Mouse (Mus musculus) liver, embryonic 11.5 days (tissue): ENCODE measurements at regions not wholly inside any gene's neighbourhood (a gene's known extent, or its start where the extent isn't known, plus 50 kb on each side); places are given as distances from the start of the nearest gene placed in this dataset.

ENCODE experiments used
- ATAC-seq: fragments of 200-750 bp; cut with Nextera tagmentation; replicated peaks from 2 replicates; pipeline ENCODE4 v1.8.0; 2017; ENCODE audit warnings: moderate number of reproducible peaks, mild to moderate bottlenecking, moderate TSS enrichment, moderate library complexity; ENCODE audit not compliant: low FRiP score
- DNase-seq: peaks from one replicate; pipeline ENCODE4 v3.0.0-alpha.2; 2017; ENCODE audit warnings: low spot score
- H3K27ac ChIP-seq: fragments of 300-500 bp; sonication (generic); 2 replicates; pipeline ENCODE4 v1.5.1; 2014; ENCODE audit warnings: mild to moderate bottlenecking, low read depth, low read length, control low read depth
- H3K27me3 ChIP-seq: fragments of 300-500 bp; sonication (generic); replicated peaks from 2 replicates; pipeline ENCODE4 v1.6.1; 2014; ENCODE audit warnings: low read length, mixed read lengths; ENCODE audit not compliant: control insufficient read depth, insufficient read depth
- H3K36me3 ChIP-seq: fragments of 300-500 bp; sonication (generic); 2 replicates; pipeline ENCODE4 v1.6.1; 2014; ENCODE audit warnings: mild to moderate bottlenecking, low read length, moderate library complexity, mixed read lengths; ENCODE audit not compliant: control insufficient read depth, insufficient read depth
- H3K4me1 ChIP-seq: fragments of 300-500 bp; sonication (generic); replicated peaks from 2 replicates; pipeline ENCODE4 v1.6.1; 2014; ENCODE audit warnings: low read length, mixed read lengths; ENCODE audit not compliant: control insufficient read depth, insufficient read depth
- H3K4me2 ChIP-seq: fragments of 300-500 bp; sonication (generic); 2 replicates; pipeline ENCODE4 v1.6.1; 2014; ENCODE audit warnings: mild to moderate bottlenecking, control low read depth, moderate library complexity
- H3K4me3 ChIP-seq: fragments of 300-500 bp; sonication (generic); 2 replicates; pipeline ENCODE4 v1.5.1; 2014; ENCODE audit warnings: low read depth, low read length, control low read depth
- H3K9ac ChIP-seq: fragments of 300-500 bp; sonication (generic); 2 replicates; pipeline ENCODE4 v1.6.1; 2014; ENCODE audit warnings: low read depth, low read length, control low read depth
- H3K9me3 ChIP-seq: fragments of 300-500 bp; sonication (generic); 2 replicates; pipeline ENCODE4 v1.6.1; 2016; ENCODE audit warnings: low read length, inconsistent platforms, mixed read lengths; ENCODE audit not compliant: control insufficient read depth
- WGBS: fragments of 180-500 bp; shearing (Covaris S2); extraction: QIAGEN DNeasy Blood & Tissue Kit; methylation state at CpG from one replicate; pipeline ENCODE4 v1.1.7; 2014; 5-methylcytosine and 5-hydroxymethylcytosine counted together

DNA sequence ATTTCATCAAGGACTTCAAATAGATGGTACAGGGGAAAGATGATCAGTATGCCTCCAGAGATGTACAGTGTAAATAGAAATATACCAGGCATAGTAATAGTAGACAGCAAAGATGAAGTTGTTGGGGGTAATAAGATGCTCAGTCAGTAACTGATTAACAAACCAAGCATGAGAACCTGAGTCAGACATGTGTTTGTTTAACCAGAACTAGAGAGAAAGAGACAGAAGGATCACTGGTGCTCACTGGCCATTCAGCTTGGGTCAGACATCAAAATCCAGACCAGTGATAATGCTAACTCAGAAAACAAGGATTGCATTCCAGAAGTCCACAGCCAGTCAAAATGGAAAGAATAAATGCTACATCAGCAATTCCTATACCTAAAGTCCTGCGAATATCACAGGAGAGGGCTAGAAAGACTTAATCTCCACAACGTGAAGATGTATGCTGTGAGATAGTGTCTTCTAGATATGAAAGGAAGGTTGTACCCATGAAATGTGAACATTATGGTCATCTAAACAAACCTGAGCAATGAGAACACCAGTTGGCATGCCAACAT is 320.6 kb upstream of the Gm10306 start:
- ATAC-seq (no peak), DNase-seq (no peak)
- 84% methylated on average over 2 of the region's 2 CpGs for WGBS
- H3K27me3 ChIP-seq = no peaks in the 10 kb centered on the region
- no peak overlapping the region for H3K4me2 ChIP-seq
- H3K4me1 ChIP-seq = no peaks in the 10 kb centered on the region
- no peak overlapping the region for H3K27ac ChIP-seq
- H3K36me3 ChIP-seq = no peaks in the 10 kb centered on the region
- no peak overlapping the region for H3K4me3 ChIP-seq
- H3K9ac ChIP-seq = no peak overlapping the region
- no peaks in the 10 kb centered on the region for H3K9me3 ChIP-seq

DNA sequence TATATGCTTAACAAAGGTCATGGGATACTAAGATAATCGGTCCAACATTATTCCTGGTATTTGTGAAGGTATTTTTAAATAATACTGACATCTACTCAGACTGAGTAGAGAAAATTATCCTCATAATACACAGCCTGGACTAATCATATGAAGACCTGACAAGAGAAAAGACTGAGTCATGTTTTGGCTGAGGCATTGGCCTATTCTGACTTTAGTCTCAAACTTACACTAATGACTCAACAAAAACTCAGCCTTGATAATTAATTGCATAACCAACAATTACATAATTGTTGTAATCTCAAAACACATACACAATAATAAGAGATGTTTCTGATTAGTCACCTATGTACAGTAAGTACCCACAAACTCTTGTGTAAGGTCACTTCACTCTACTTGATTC is 300.3 kb upstream of the Gm10306 start:
- Histone ChIP-seq H3K9ac (no peak overlapping the region), H3K4me3 (no peak overlapping the region), H3K9me3 (no peaks in the 10 kb centered on the region), H3K36me3 (no peaks in the 10 kb centered on the region), H3K27ac (no peak overlapping the region), H3K27me3 (no peaks in the 10 kb centered on the region), H3K4me1 (no peaks in the 10 kb centered on the region), H3K4me2 (no peak overlapping the region)
- ATAC-seq = no peak
- 89% methylated on average over 1 of the region's 1 CpGs for WGBS
- DNase-seq = no peak

- no peak for DNase-seq
- H3K4me2 ChIP-seq = no peak overlapping the region
- H3K9ac ChIP-seq = no peak overlapping the region
- ATAC-seq = no peak
- no peaks in the 10 kb centered on the region for H3K36me3 ChIP-seq
- no peaks in the 10 kb centered on the region for H3K9me3 ChIP-seq
- no peaks in the 10 kb centered on the region for H3K27me3 ChIP-seq
- no peak overlapping the region for H3K4me3 ChIP-seq
- no peak overlapping the region for H3K27ac ChIP-seq
- no peaks in the 10 kb centered on the region for H3K4me1 ChIP-seq
Observed at GRCm38 (mm10) chr4:94261136-94261535, 295.2 kb upstream of the Gm10306 start.

DNA sequence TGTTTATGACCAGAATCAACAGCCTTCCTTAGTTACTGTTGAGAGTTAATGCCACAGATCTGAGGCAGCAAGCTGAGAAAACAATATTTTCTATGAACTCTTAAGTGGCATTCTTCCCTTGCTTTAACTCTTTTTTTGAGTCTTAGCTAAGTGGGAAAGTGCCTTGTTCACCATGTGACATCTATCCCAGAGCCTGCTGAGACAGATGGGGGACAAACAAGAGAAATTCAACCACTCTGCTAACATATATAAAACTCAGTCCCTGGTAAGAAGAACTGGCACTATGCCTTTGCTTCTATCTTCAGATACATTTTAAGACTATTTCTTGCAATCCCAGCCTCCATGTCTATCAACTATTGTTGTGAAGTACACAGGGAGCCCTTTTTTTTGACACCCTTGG is 274.6 kb upstream of the Gm10306 start:
- Histone ChIP-seq H3K27ac (no peak overlapping the region), H3K4me3 (no peak overlapping the region), H3K9me3 (no peaks in the 10 kb centered on the region), H3K27me3 (no peaks in the 10 kb centered on the region), H3K36me3 (no peaks in the 10 kb centered on the region), H3K4me1 (no peaks in the 10 kb centered on the region), H3K4me2 (no peak overlapping the region), H3K9ac (no peak overlapping the region)
- DNase-seq (no peak), ATAC-seq (no peak)

- Histone ChIP-seq H3K27ac (no peak overlapping the region), H3K4me1 (no peaks in the 10 kb centered on the region), H3K9me3 (no peaks in the 10 kb centered on the region), H3K36me3 (no peaks in the 10 kb centered on the region), H3K4me2 (no peak overlapping the region), H3K27me3 (no peaks in the 10 kb centered on the region), H3K9ac (no peak overlapping the region), H3K4me3 (no peak overlapping the region)
- DNase-seq (no peak), ATAC-seq (no peak)
Observed at GRCm38 (mm10) chr4:94292150-94292549, 264.2 kb upstream of the Gm10306 start.

DNA sequence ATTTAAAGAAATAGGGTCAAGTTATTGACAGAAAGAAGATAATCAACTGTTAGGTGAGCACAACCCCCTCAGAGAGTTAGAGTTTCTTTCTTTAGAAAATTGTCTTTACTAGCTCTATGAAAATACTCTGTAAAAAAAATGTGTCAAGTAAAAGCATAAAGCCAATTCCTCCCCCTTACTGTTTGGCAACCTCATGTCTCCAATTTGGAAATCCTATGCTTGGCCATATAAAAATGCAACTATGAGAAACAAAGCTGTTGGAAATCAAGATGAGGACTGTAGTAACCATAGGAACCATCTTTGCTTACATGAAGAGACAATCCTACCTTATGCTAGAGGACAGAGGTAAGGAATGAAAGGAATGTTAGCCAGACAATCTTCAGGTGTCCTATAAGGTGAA is 239.0 kb upstream of the Gm10306 start:
- H3K9ac ChIP-seq = no peak overlapping the region
- ATAC-seq (no peak), DNase-seq (no peak)
- H3K27me3 ChIP-seq = no peaks in the 10 kb centered on the region
- no peaks in the 10 kb centered on the region for H3K36me3 ChIP-seq
- no peak overlapping the region for H3K4me3 ChIP-seq
- no peak overlapping the region for H3K27ac ChIP-seq
- H3K4me2 ChIP-seq = no peak overlapping the region
- H3K4me1 ChIP-seq = no peaks in the 10 kb centered on the region
- H3K9me3 ChIP-seq = no peaks in the 10 kb centered on the region

DNA sequence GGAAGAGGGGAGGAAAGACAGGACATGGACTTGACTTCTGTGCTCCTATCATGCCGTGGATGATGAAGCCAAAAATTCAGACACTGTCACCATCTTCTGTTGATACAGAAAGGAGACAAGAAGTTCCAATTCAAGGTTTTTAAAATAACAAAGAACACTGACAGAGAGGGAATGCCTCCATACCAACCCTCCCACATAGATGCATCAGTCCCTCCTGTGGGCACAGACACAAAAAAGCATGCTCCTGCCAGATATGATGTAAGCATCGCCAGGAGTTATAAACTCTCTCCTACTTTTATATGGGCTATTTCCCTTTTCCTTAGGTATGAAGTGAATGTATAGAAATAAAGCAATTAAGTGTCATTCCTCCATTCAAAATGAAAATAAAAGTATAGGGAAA is 229.6 kb upstream of the Gm10306 start:
- WGBS = 69% methylated on average over 2 of the region's 2 CpGs
- H3K36me3 ChIP-seq = no peaks in the 10 kb centered on the region
- no peak overlapping the region for H3K27ac ChIP-seq
- H3K9me3 ChIP-seq = no peaks in the 10 kb centered on the region
- ATAC-seq (no peak), DNase-seq (no peak)
- H3K27me3 ChIP-seq = no peaks in the 10 kb centered on the region
- no peaks in the 10 kb centered on the region for H3K4me1 ChIP-seq
- no peak overlapping the region for H3K9ac ChIP-seq
- H3K4me2 ChIP-seq = no peak overlapping the region
- H3K4me3 ChIP-seq = no peak overlapping the region

DNA sequence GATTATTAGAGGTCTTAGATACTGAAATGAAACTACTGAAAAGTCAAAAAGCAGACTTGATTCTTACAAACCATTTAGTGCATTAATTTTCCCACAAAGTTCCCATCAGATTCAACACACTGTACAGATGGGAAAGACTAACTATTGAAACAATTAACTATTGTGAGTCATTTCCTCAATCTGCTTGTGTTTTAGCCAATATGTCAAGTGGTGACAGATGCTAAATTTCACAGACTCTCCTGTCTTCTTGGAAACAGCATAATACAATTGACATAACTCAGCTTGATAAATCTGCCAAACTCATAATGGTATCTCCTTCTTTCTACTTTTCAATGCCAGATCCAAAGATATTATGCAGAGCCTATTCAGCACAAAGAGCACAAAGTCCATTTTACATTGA is 213.0 kb upstream of the Gm10306 start:
- Histone ChIP-seq H3K27me3 (no peaks in the 10 kb centered on the region), H3K36me3 (no peaks in the 10 kb centered on the region), H3K4me1 (no peaks in the 10 kb centered on the region), H3K9ac (no peak overlapping the region), H3K4me3 (no peak overlapping the region), H3K9me3 (no peaks in the 10 kb centered on the region), H3K4me2 (no peak overlapping the region), H3K27ac (no peak overlapping the region)
- ATAC-seq = no peak
- DNase-seq = no peak

- Histone ChIP-seq H3K4me1 (no peaks in the 10 kb centered on the region), H3K9ac (no peak overlapping the region), H3K27me3 (no peaks in the 10 kb centered on the region), H3K9me3 (no peaks in the 10 kb centered on the region), H3K27ac (no peak overlapping the region), H3K4me2 (no peak overlapping the region), H3K4me3 (no peak overlapping the region), H3K36me3 (no peaks in the 10 kb centered on the region)
- 52% methylated on average over 1 of the region's 1 CpGs for WGBS
- DNase-seq = no peak
- no peak for ATAC-seq
Observed at GRCm38 (mm10) chr4:94349273-94349672, 207.1 kb upstream of the Gm10306 start.
